Mouse (Mus musculus) olfactory bulb, adult 2 months (tissue): ENCODE data around the gene Aldh1b1.

Source experiments
- CTCF ChIP-seq: fragments of 200-500 bp; IDR thresholded peaks from 2 replicates; pipeline ENCODE4 v1.5.1; 2012; ENCODE audit warnings: low read depth, mild to moderate bottlenecking, low read length, moderate library complexity; ENCODE audit not compliant: insufficient read depth
- POLR2A ChIP-seq: fragments of 200-500 bp; IDR thresholded peaks from 2 replicates; pipeline ENCODE4 v1.6.1; 2012; ENCODE audit warnings: mild to moderate bottlenecking, low read depth, low read length, moderate library complexity; ENCODE audit not compliant: insufficient read depth

DNA sequence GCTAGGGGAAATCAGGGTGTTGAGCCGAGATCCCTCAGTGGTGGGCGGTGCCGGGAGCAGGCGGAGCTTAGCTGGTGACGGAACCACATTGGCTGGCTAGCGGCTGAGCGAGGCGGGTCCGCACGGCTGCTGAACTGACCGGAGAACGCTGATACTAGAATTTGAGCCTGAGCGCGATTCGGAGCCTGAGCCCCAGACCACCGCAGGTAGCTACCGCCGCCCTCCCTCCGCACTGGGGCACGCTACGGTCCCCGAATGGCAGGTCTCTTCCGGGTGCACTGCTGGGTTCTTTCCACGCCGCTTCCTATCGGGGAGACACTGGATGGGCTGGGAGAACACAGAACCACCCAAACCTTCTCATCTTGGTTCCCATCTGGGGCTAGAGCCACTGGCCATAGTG is at the start of gene Aldh1b1:
- TF ChIP-seq POLR2A, result peak; percentile 18; the same call in 1 of the 2 replicates
- no peak for TF ChIP-seq CTCF
